Mouse (Mus musculus): ENCODE measurements around the gene Serinc3. TPM values are rescaled to one million over a fixed set of nuclear protein-coding genes. Genes with fewer than 3 reads are reported as not detected.

Serinc3 gene
- polyA plus RNA-seq, 1 experiment from 2014 or later, result 38.4 TPM

DNA sequence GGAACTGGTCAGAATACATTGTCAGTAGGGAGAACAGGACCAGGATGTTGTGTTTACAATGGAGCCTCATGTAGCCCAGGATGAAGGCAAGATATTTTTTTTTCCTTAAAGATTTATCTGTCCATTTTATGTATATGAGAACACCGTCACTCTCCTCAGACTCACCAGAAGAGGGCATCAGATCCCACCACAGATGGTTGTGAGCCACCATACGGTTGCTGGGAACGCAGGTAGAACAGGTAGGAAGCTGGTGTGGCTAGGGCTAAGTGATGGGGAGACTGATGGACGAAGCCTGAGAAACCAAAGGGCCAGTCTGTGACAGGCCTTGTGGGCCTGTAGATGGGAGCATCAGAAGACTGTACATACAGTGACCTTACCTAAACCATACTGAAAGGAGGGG lies 30.9 kb downstream of the Serinc3 start:
- DNase-seq (ENCODE audit: low spot score), result no peak
- Histone ChIP-seq H3K4me3 (ENCODE audit: low read depth, low read length) (no peak overlapping the region), H3K4me1 (replicated peaks; ENCODE audit: control insufficient read depth, insufficient read depth, low read length) (no peaks in the 10 kb centered on the region), H3K4me2 (replicated peaks; ENCODE audit: low read depth, low read length) (no peak overlapping the region), H3K27ac (ENCODE audit: low read depth, low read length) (no peak overlapping the region), H3K36me3 (ENCODE audit: control insufficient read depth, insufficient read depth, low read length) (peaks cover 3% of the 10 kb centered on the region; the same call in 1 of the 2 replicates), H3K27me3 (ENCODE audit: control insufficient read depth, insufficient read depth, low read length) (no peaks in the 10 kb centered on the region), H3K9ac (ENCODE audit: low read depth, low read length) (no peak overlapping the region), H3K9me3 (ENCODE audit: control insufficient read depth, low read length) (no peaks in the 10 kb centered on the region)
- 92% methylated on average over 4 of the region's 4 CpGs for WGBS
- ATAC-seq (ENCODE audit: low FRiP score), result no peak

DNA sequence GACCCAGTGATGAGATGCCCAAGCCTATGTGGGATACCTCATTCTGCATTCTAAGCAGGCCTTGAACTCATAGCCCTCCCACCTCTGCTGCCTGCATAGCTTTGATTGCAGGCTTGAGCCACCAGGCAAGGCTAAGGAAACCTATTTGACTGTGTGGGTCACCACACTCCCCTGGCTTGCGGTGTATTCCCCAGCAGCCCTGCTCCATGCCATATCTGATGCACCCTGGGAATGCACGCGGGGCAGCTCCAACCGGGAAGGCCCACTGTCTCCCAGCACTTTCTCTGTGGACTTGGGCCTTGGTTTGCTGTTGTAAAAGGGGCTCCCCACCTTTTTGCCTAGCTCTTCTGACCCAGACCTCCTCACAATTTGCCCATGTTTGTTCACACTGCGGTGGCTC lies 31.7 kb downstream of the Serinc3 start:
- H3K9ac ChIP-seq (ENCODE audit: low read depth, low read length), result no peak overlapping the region
- ATAC-seq (ENCODE audit: low FRiP score) (no peak), DNase-seq (ENCODE audit: low spot score) (no peak)
- no peak overlapping the region for H3K4me2 ChIP-seq (replicated peaks; ENCODE audit: low read depth, low read length)
- no peaks in the 10 kb centered on the region for H3K4me1 ChIP-seq (replicated peaks; ENCODE audit: control insufficient read depth, insufficient read depth, low read length)
- no peak overlapping the region for H3K27ac ChIP-seq (ENCODE audit: low read depth, low read length)
- H3K27me3 ChIP-seq (ENCODE audit: control insufficient read depth, insufficient read depth, low read length), result no peaks in the 10 kb centered on the region
- peaks cover 3% of the 10 kb centered on the region; the same call in 1 of the 2 replicates for H3K36me3 ChIP-seq (ENCODE audit: control insufficient read depth, insufficient read depth, low read length)
- H3K9me3 ChIP-seq (ENCODE audit: control insufficient read depth, low read length), result no peaks in the 10 kb centered on the region
- WGBS, result 96% methylated on average over 5 of the region's 5 CpGs
- no peak overlapping the region for H3K4me3 ChIP-seq (ENCODE audit: low read depth, low read length)

DNA sequence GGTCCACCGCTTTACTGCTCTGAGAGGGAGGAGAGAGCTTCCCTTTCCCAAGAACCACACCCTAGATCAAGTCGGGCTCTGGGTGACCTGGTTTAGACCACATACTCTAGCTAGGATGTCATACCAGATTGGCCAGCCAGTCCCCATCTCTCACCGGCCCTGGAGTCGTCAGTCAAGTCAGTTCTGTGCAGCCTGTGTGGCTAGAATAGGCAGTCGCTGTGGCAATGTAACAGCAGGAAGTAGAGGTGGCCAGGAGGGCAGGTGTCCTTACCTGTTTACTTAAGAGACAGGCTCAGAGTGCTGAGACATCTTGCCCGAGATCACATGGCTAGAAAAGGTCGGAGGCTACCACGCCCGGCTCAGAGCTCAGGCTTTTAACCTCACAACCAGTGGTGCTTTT lies 33.8 kb downstream of the Serinc3 start:
- Histone ChIP-seq H3K4me3 (ENCODE audit: low read depth, low read length) (no peak overlapping the region), H3K9ac (ENCODE audit: low read depth, low read length) (no peak overlapping the region), H3K4me1 (replicated peaks; ENCODE audit: control insufficient read depth, insufficient read depth, low read length) (no peaks in the 10 kb centered on the region), H3K9me3 (ENCODE audit: control insufficient read depth, low read length) (no peaks in the 10 kb centered on the region), H3K27ac (ENCODE audit: low read depth, low read length) (no peak overlapping the region), H3K4me2 (replicated peaks; ENCODE audit: low read depth, low read length) (no peak overlapping the region), H3K36me3 (ENCODE audit: control insufficient read depth, insufficient read depth, low read length) (no peaks in the 10 kb centered on the region), H3K27me3 (ENCODE audit: control insufficient read depth, insufficient read depth, low read length) (no peaks in the 10 kb centered on the region)
- WGBS, result 80% methylated on average over 9 of the region's 9 CpGs
- no peak for DNase-seq (ENCODE audit: low spot score)
- no peak for ATAC-seq (ENCODE audit: low FRiP score)

DNA sequence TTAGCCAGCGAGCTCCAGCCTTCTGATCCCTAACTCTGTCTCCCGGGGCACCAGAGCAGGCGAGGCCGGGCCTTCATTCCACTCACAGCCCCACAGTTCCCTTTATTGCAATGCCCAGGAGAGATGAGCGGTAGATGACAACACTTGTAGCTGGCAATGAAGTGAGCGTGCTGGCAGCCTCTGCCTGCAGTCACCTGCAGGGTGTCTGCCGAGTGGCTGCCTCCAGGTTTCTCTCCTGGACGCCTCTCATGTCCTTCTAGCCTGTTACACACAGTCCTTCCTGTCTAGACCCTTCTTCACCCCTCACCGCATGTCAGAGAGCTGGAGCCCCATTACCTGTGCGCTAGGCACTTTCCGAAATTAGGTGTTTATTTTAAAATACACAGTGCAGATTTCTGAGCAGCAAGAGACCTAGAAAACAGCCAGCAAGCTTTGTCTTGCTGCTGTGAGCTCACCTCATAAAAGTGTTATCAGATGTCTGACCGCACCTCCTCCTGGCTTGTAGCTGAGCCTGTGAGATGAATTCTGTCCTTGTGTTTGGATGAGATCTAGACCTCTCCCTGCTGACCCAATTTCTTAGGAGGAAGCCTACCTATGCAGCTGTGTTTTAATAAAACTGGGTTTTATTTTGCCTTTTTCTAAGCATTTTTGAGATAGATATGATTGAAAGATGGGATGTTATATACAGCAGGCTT lies 35.5 kb downstream of the Serinc3 start:
- ATAC-seq (ENCODE audit: low FRiP score) (no peak), DNase-seq (ENCODE audit: low spot score) (no peak)
- no peaks in the 10 kb centered on the region for H3K36me3 ChIP-seq (ENCODE audit: control insufficient read depth, insufficient read depth, low read length)
- H3K4me3 ChIP-seq (ENCODE audit: low read depth, low read length), result no peak overlapping the region
- H3K4me2 ChIP-seq (replicated peaks; ENCODE audit: low read depth, low read length), result no peak overlapping the region
- no peaks in the 10 kb centered on the region for H3K9me3 ChIP-seq (ENCODE audit: control insufficient read depth, low read length)
- 89% methylated on average over 12 of the region's 12 CpGs for WGBS
- H3K27ac ChIP-seq (ENCODE audit: low read depth, low read length), result no peak overlapping the region
- no peaks in the 10 kb centered on the region for H3K27me3 ChIP-seq (ENCODE audit: control insufficient read depth, insufficient read depth, low read length)
- H3K4me1 ChIP-seq (replicated peaks; ENCODE audit: control insufficient read depth, insufficient read depth, low read length), result no peaks in the 10 kb centered on the region
- H3K9ac ChIP-seq (ENCODE audit: low read depth, low read length), result no peak overlapping the region

DNA sequence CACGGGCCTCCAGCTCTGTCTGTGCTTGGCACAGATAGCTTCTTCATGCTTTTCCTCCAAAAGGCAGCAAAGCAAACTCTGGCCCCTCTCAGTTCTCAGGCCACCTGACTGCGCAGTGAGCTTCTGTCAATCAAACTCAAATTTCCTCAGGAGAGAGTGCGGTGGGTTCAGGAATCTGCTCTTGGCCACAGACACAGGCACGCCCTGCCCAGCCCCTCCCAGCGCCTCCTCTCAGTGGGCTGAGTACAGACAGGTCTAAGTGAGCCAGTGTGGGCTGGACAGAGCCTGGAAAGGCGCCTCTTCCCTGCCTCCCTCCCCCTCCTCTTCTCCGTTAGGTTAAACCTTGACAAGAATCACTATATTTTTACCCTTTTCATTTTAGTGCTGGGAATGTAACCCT lies 36.9 kb downstream of the Serinc3 start:
- H3K9me3 ChIP-seq (ENCODE audit: control insufficient read depth, low read length), result no peaks in the 10 kb centered on the region
- DNase-seq (ENCODE audit: low spot score), result no peak
- no peak overlapping the region for H3K27ac ChIP-seq (ENCODE audit: low read depth, low read length)
- no peak overlapping the region for H3K4me3 ChIP-seq (ENCODE audit: low read depth, low read length)
- 84% methylated on average over 7 of the region's 7 CpGs for WGBS
- no peaks in the 10 kb centered on the region for H3K36me3 ChIP-seq (ENCODE audit: control insufficient read depth, insufficient read depth, low read length)
- H3K9ac ChIP-seq (ENCODE audit: low read depth, low read length), result no peak overlapping the region
- ATAC-seq (ENCODE audit: low FRiP score), result no peak
- H3K4me2 ChIP-seq (replicated peaks; ENCODE audit: low read depth, low read length), result no peak overlapping the region
- H3K27me3 ChIP-seq (ENCODE audit: control insufficient read depth, insufficient read depth, low read length), result no peaks in the 10 kb centered on the region
- H3K4me1 ChIP-seq (replicated peaks; ENCODE audit: control insufficient read depth, insufficient read depth, low read length), result no peaks in the 10 kb centered on the region; the same call in 1 of the 2 replicates

DNA sequence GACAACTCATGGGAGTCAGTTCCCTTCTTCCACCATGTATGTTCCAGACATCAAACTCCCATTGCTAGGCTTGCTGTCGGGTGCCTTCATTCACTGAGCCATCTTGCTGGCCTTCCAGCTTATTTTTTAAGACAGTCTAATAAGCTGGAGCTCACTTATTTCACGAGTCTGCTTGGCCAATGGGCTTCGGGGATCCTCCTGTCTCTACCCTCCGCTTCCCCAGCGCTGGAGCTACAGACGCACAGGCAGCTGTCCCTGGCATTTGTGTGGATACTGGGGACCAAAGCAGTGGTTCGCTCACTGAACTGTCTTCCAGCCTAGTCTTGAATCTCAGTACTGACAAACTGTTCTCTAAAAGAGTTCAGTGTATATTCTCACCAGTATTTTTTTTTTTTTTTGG lies 38.8 kb downstream of the Serinc3 start:
- H3K27me3 ChIP-seq (ENCODE audit: control insufficient read depth, insufficient read depth, low read length), result no peaks in the 10 kb centered on the region
- no peaks in the 10 kb centered on the region for H3K9me3 ChIP-seq (ENCODE audit: control insufficient read depth, low read length)
- ATAC-seq (ENCODE audit: low FRiP score) (no peak), DNase-seq (ENCODE audit: low spot score) (no peak)
- WGBS, result 87% methylated on average over 7 of the region's 7 CpGs
- H3K4me3 ChIP-seq (ENCODE audit: low read depth, low read length), result no peak overlapping the region
- H3K27ac ChIP-seq (ENCODE audit: low read depth, low read length), result no peak overlapping the region
- no peaks in the 10 kb centered on the region for H3K36me3 ChIP-seq (ENCODE audit: control insufficient read depth, insufficient read depth, low read length)
- H3K4me1 ChIP-seq (replicated peaks; ENCODE audit: control insufficient read depth, insufficient read depth, low read length), result no peaks in the 10 kb centered on the region; the same call in 1 of the 2 replicates
- H3K9ac ChIP-seq (ENCODE audit: low read depth, low read length), result no peak overlapping the region
- no peak overlapping the region for H3K4me2 ChIP-seq (replicated peaks; ENCODE audit: low read depth, low read length)

DNA sequence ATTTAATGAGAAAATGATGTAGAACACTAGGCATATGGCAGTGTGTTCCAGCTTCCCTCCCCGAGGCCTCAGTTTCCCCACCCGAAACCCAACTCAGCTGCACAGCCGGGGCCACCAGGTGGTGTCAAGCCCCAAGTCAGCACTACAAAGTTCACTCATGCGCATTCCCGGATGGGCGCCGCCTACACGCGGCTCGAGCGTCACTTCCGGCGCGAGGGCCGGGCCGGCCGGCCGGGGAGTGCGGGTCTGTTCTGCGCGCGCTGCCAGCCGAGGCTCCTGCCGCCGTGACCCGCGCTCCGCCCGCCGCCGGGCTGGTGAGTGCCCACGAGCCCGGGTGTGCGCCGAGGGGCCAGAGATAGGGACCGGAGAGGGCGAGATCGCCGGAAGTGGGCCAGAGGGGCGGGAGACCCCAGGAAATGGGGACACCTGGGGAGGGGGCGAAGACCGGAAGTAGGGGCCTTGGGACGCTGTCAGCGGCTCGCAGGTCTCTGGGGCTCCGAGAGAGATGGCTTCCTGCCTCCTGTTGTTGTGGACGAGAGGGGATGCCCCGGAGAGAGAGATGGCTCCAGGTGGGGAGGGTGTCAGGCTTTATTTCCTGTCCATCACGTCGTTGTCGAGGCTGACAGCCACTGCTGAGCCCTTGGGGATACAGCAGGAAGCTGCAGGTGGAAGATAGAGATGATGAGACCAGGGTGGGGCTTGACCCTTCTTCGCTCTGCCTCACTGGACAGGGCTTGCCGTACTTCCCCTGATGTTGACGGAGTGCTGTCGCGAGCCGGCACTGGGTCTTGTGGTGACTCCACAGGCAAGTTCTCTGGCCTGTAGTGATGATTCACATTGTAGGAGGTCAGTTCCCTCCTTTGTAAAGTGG lies 42.6 kb downstream of the Serinc3 start, which contains the start of gene Ttpal:
Gene Ttpal (plus strand): TSS at position 214 of the 871 bp plus-strand sequence.
- 1% methylated on average over 55 of the region's 57 CpGs for WGBS
- peak within 1 kb of the TSS; percentile 82 for H3K4me3 ChIP-seq (ENCODE audit: low read depth, low read length)
- no peaks in the 10 kb centered on the region; the same call in 1 of the 2 replicates for H3K4me1 ChIP-seq (replicated peaks; ENCODE audit: control insufficient read depth, insufficient read depth, low read length)
- peak within 1 kb of the TSS; percentile 92 for H3K27ac ChIP-seq (ENCODE audit: low read depth, low read length)
- no peaks in the 10 kb centered on the region for H3K9me3 ChIP-seq (ENCODE audit: control insufficient read depth, low read length)
- no peaks in the 10 kb centered on the region for H3K27me3 ChIP-seq (ENCODE audit: control insufficient read depth, insufficient read depth, low read length)
- ATAC-seq (ENCODE audit: low FRiP score) (peak; percentile 94), DNase-seq (ENCODE audit: low spot score) (peak; percentile 91)
- H3K9ac ChIP-seq (ENCODE audit: low read depth, low read length), result peak within 1 kb of the TSS; percentile 93
- no peaks in the 10 kb centered on the region for H3K36me3 ChIP-seq (ENCODE audit: control insufficient read depth, insufficient read depth, low read length)
- H3K4me2 ChIP-seq (replicated peaks; ENCODE audit: low read depth, low read length), result peak within 1 kb of the TSS; percentile 87

DNA sequence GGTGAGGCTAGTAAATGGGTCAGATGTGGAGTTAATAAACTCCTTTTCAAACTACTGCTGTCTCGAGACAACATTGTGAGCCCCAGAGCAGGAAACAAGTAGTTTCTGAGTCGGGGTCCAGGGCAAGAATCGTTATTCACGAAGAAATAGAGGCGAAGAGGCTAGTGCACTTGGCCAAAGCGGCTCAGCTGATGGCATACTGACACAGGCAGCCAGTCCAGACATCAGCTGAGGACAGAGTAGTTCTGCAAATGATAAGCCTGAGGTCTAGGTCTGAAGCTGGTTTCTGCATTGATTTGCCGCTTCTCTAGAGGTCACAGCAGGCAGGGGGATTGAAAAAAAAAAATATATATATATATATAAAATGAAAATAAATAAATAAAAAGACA lies 43.2 kb downstream of the Serinc3 start:
- DNase-seq (ENCODE audit: low spot score), result no peak
- Histone ChIP-seq H3K4me2 (replicated peaks; ENCODE audit: low read depth, low read length) (peak overlapping the region; percentile 87), H3K9me3 (ENCODE audit: control insufficient read depth, low read length) (no peaks in the 10 kb centered on the region), H3K4me1 (replicated peaks; ENCODE audit: control insufficient read depth, insufficient read depth, low read length) (no peaks in the 10 kb centered on the region; the same call in 1 of the 2 replicates), H3K27ac (ENCODE audit: low read depth, low read length) (no peak overlapping the region), H3K27me3 (ENCODE audit: control insufficient read depth, insufficient read depth, low read length) (no peaks in the 10 kb centered on the region), H3K36me3 (ENCODE audit: control insufficient read depth, insufficient read depth, low read length) (no peaks in the 10 kb centered on the region), H3K4me3 (ENCODE audit: low read depth, low read length) (peak overlapping the region; percentile 82; the same call in 1 of the 2 replicates), H3K9ac (ENCODE audit: low read depth, low read length) (no peak overlapping the region)
- no peak for ATAC-seq (ENCODE audit: low FRiP score)
- 81% methylated on average over 7 of the region's 7 CpGs for WGBS
